Mouse (Mus musculus) 3134 (cell line): ENCODE results near the gene Actr8.

Experiments used
- DNase-seq: peaks from one replicate; pipeline ENCODE4 v3.0.0-alpha.2; 2011; ENCODE audit warnings: low spot score; ENCODE audit not compliant: insufficient read length; ENCODE audit errors: extremely low read depth

The Actr8 gene

GRCm38 (mm10) chr14:30033405-30033804 lies 55.3 kb downstream of the Actr8 start:
- DNase-seq: no peak

GRCm38 (mm10) chr14:30038431-30038830 lies 60.3 kb downstream of the Actr8 start:
- DNase-seq: no peak

- DNase-seq: no peak
Observed at GRCm38 (mm10) chr14:30039413-30039812, 61.3 kb downstream of the Actr8 start.

GRCm38 (mm10) chr14:30041836-30042235 lies 63.7 kb downstream of the Actr8 start:
- DNase-seq: no peak

- no peak for DNase-seq
Observed at GRCm38 (mm10) chr14:30043356-30043940, 65.3 kb downstream of the Actr8 start.

- no peak for DNase-seq
Observed at GRCm38 (mm10) chr14:30045239-30045638, 67.1 kb downstream of the Actr8 start.

- no peak for DNase-seq
Observed at GRCm38 (mm10) chr14:30045704-30046220, 67.6 kb downstream of the Actr8 start.

GRCm38 (mm10) chr14:30046976-30047375 lies 68.8 kb downstream of the Actr8 start:
- no peak for DNase-seq

- no peak for DNase-seq
Observed at GRCm38 (mm10) chr14:30048049-30048448, 69.9 kb downstream of the Actr8 start.

- DNase-seq: no peak
Observed at GRCm38 (mm10) chr14:30050280-30050679, 72.1 kb downstream of the Actr8 start.

GRCm38 (mm10) chr14:30054922-30055321 lies 76.8 kb downstream of the Actr8 start:
- no peak for DNase-seq
